Mouse (Mus musculus): Measurements from ENCODE around the gene Lrrc56.

DNA sequence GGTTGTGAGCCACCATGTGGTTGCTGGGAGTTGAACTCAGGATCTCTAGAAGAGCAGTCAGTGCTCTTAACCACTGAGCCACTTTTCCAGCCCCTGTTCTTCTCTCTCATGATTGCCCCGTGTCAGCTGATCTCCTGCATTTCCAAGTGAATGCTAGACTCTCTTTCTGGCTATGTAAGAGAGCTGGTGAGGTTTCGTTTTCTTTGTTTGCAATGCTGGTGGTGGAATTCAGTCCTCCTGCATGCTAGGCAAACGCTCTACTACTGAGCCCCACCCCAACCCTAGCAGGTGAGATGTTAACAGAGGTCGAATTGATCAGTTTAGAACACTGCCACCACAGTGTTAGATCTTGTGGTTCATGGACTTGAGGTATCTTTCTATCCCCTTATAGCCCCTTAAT lies 45.3 kb upstream of the Lrrc56 start:
- TF ChIP-seq CTCF (IDR thresholded peaks at IDR 0.05; ENCODE audit: low read depth) (no peak), EP300 (IDR thresholded peaks at IDR 0.05; ENCODE audit: low read depth) (no peak)
